Mouse (Mus musculus) stomach, embryonic 16.5 days (tissue): ENCODE measurements around the gene Glt1d1. TPM values are rescaled to one million over a fixed set of nuclear protein-coding genes. Genes with fewer than 3 reads are reported as not detected.

Source experiments
- ATAC-seq: fragments of 200-750 bp; cut with Nextera tagmentation; 2 replicates; pipeline ENCODE4 v1.8.0; 2017; ENCODE audit warnings: moderate number of reproducible peaks, moderate TSS enrichment; ENCODE audit not compliant: insufficient read depth, low FRiP score
- H3K27ac ChIP-seq: fragments of 300-500 bp; sonication (generic); 2 replicates; pipeline ENCODE4 v1.5.1; 2014; ENCODE audit warnings: low read length
- H3K27me3 ChIP-seq: fragments of 300-500 bp; sonication (generic); 2 replicates; pipeline ENCODE4 v1.6.1; 2014; ENCODE audit warnings: low read length, control low read depth, mixed read lengths; ENCODE audit not compliant: control insufficient read depth, insufficient read depth
- H3K36me3 ChIP-seq: fragments of 300-500 bp; sonication (generic); 2 replicates; pipeline ENCODE4 v1.6.1; 2014; ENCODE audit warnings: low read length; ENCODE audit not compliant: control insufficient read depth, insufficient read depth
- H3K4me1 ChIP-seq: fragments of 300-500 bp; sonication (generic); 2 replicates; pipeline ENCODE4 v1.6.1; 2014; ENCODE audit warnings: low read length, control low read depth, mixed read lengths; ENCODE audit not compliant: control insufficient read depth, insufficient read depth
- H3K4me2 ChIP-seq: fragments of 300-500 bp; sonication (generic); 2 replicates; pipeline ENCODE4 v1.6.1; 2014; ENCODE audit warnings: low read depth, low read length, mixed read lengths
- H3K4me3 ChIP-seq: fragments of 300-500 bp; sonication (generic); replicated peaks from 2 replicates; pipeline ENCODE4 v1.5.1; 2014; ENCODE audit warnings: mild to moderate bottlenecking, low read length
- H3K9ac ChIP-seq: fragments of 300-500 bp; sonication (generic); 2 replicates; pipeline ENCODE4 v1.6.1; 2014; ENCODE audit warnings: low read length
- H3K9me3 ChIP-seq: fragments of 300-500 bp; sonication (generic); replicated peaks from 2 replicates; pipeline ENCODE4 v1.6.1; 2016; ENCODE audit warnings: low read length, control low read depth; ENCODE audit not compliant: control insufficient read depth
- WGBS: fragments of 180-500 bp; shearing (Covaris S2); extraction: QIAGEN DNeasy Blood & Tissue Kit; methylation state at CpG from one replicate; pipeline ENCODE4 v1.1.7; 2014; 5-methylcytosine and 5-hydroxymethylcytosine counted together
- polyA plus RNA-seq: library from polyadenylated mRNA; unstranded; fragments of >200 nt; fragmentation: Nextera tagmentation; extraction: Ambion mirVana; gene quantifications from 2 replicates; pipeline ENCODE4 v1.2.1, GENCODE M21; 2015

The Glt1d1 gene
- polyA plus RNA-seq, 1 experiment from 2014 or later, result 0.27 TPM

- no peak for ATAC-seq
Measured at GRCm38 (mm10) chr5:127639635-127640034, 7.6 kb downstream of the Glt1d1 start.

DNA sequence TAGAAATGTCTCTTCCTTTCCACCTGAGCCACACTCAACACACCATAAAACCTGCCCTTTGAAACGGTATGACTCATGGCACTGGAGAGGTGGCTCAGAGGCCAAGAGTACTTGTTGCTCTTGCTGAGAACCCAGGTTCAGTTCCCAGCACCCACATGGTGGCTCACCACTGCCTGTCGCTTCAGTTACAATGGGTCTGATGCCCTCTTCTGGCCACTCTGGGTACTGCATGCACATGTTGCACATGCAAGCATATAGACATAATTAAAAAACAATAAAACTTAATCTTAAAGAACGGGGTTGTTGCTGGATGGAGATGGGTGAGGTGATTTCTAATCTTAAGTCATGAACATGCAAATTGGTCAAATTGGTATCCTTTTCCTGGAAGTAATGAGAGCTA, 8.3 kb downstream of the Glt1d1 start:
- no peak overlapping the region for H3K4me3 ChIP-seq
- H3K27ac ChIP-seq, result no peak overlapping the region
- H3K4me2 ChIP-seq, result no peak overlapping the region
- 90% methylated on average over 3 of the region's 3 CpGs for WGBS
- no peak for ATAC-seq
- H3K9me3 ChIP-seq, result no peaks in the 10 kb centered on the region; the same call in 1 of the 2 replicates
- H3K27me3 ChIP-seq, result no peaks in the 10 kb centered on the region
- no peaks in the 10 kb centered on the region for H3K36me3 ChIP-seq
- no peaks in the 10 kb centered on the region for H3K4me1 ChIP-seq
- no peak overlapping the region for H3K9ac ChIP-seq

More at GRCm38 (mm10) chr5:127639635-127640034, 7.6 kb downstream of the Glt1d1 start:
- Histone ChIP-seq H3K9ac (no peak overlapping the region), H3K4me3 (no peak overlapping the region), H3K36me3 (no peaks in the 10 kb centered on the region), H3K4me1 (no peaks in the 10 kb centered on the region), H3K27me3 (no peaks in the 10 kb centered on the region), H3K27ac (no peak overlapping the region), H3K9me3 (no peaks in the 10 kb centered on the region; the same call in 1 of the 2 replicates), H3K4me2 (no peak overlapping the region)
- WGBS, result 84% methylated on average over 13 of the region's 13 CpGs

- Histone ChIP-seq H3K36me3 (no peaks in the 10 kb centered on the region), H3K4me1 (no peaks in the 10 kb centered on the region), H3K4me3 (no peak overlapping the region), H3K4me2 (no peak overlapping the region), H3K9me3 (no peaks in the 10 kb centered on the region; the same call in 1 of the 2 replicates), H3K27ac (no peak overlapping the region), H3K9ac (no peak overlapping the region), H3K27me3 (no peaks in the 10 kb centered on the region)
- 89% methylated on average over 15 of the region's 15 CpGs for WGBS
- ATAC-seq, result no peak
Measured at GRCm38 (mm10) chr5:127641185-127641958, 9.3 kb downstream of the Glt1d1 start.

- Histone ChIP-seq H3K9ac (no peak overlapping the region), H3K9me3 (no peaks in the 10 kb centered on the region), H3K27ac (no peak overlapping the region), H3K4me1 (no peaks in the 10 kb centered on the region), H3K4me2 (no peak overlapping the region), H3K36me3 (no peaks in the 10 kb centered on the region), H3K4me3 (no peak overlapping the region), H3K27me3 (no peaks in the 10 kb centered on the region)
- WGBS, result 69% methylated on average over 6 of the region's 6 CpGs
- ATAC-seq, result no peak; the same call in 1 of the 2 replicates
Measured at GRCm38 (mm10) chr5:127648046-127648445, 16.0 kb downstream of the Glt1d1 start.

DNA sequence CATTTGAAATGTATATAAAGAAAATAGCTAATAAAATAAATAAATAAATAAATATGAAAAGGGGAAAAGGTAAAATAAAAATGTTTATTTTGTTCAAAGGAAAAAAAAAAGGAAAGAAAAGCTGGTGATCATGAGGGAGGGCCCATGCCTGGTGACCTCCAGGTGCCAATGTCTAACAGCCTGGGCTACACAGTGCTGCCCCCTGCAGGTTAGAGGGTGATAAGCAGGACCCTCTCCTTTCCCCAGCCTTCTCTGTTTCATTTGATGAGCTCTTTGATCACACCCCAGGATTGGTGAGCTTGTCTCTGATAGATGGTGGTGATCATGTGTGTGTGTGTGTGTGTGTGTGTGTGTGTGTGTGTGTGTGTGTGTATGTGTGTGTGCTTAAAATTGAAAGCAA, 17.0 kb downstream of the Glt1d1 start:
- Histone ChIP-seq H3K9ac (no peak overlapping the region), H3K9me3 (no peaks in the 10 kb centered on the region), H3K27me3 (no peaks in the 10 kb centered on the region), H3K4me2 (no peak overlapping the region), H3K4me3 (no peak overlapping the region), H3K27ac (no peak overlapping the region), H3K36me3 (no peaks in the 10 kb centered on the region), H3K4me1 (no peaks in the 10 kb centered on the region)
- no peak for ATAC-seq

- WGBS, result 76% methylated on average over 2 of the region's 2 CpGs
- 0 out of 2 replicates have a peak, but pooled peaks cover 3% of the 10 kb centered on the region for H3K9me3 ChIP-seq
Measured at GRCm38 (mm10) chr5:127658257-127658656, 26.2 kb downstream of the Glt1d1 start.

DNA sequence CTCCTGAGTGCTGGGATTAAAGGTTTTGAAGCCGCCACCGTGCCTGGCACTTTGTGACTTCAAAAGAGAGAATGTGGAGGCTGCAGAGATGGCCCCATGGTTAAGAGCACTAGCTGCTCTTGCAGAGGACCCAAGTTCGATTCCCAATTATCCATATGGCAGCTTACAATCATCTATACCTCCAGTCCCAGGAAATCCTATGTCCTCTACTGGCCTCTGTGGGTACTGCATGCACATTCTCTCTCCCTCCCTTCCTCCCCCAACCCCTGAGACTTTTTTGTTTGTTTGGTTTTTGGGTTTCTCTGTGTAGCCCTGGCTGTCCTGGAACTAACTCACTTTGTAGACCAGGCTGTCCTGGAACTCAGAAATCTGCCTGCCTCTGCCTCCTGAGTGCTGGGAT, 27.2 kb downstream of the Glt1d1 start:
- WGBS, result 78% methylated on average over 3 of the region's 3 CpGs
- no peak for ATAC-seq

More at GRCm38 (mm10) chr5:127658257-127658656, 26.2 kb downstream of the Glt1d1 start:
- ATAC-seq, result no peak
- H3K27me3 ChIP-seq, result no peaks in the 10 kb centered on the region
- no peaks in the 10 kb centered on the region for H3K4me1 ChIP-seq
- no peak overlapping the region for H3K4me3 ChIP-seq
- no peak overlapping the region for H3K27ac ChIP-seq
- H3K9ac ChIP-seq, result no peak overlapping the region
- H3K4me2 ChIP-seq, result no peak overlapping the region
- no peaks in the 10 kb centered on the region for H3K36me3 ChIP-seq

GRCm38 (mm10) chr5:127660267-127660666, 28.2 kb downstream of the Glt1d1 start:
- H3K9me3 ChIP-seq, result 0 out of 2 replicates have a peak, but pooled peaks cover 3% of the 10 kb centered on the region
- no peak overlapping the region for H3K9ac ChIP-seq
- no peaks in the 10 kb centered on the region for H3K27me3 ChIP-seq
- H3K36me3 ChIP-seq, result no peaks in the 10 kb centered on the region
- no peaks in the 10 kb centered on the region for H3K4me1 ChIP-seq
- H3K4me2 ChIP-seq, result no peak overlapping the region
- no peak for ATAC-seq
- WGBS, result 76% methylated on average over 5 of the region's 5 CpGs
- no peak overlapping the region for H3K4me3 ChIP-seq
- no peak overlapping the region for H3K27ac ChIP-seq

More for the DNA sequence above, 27.2 kb downstream of the Glt1d1 start:
- H3K27ac ChIP-seq, result no peak overlapping the region
- H3K27me3 ChIP-seq, result no peaks in the 10 kb centered on the region
- no peak overlapping the region for H3K9ac ChIP-seq
- H3K4me1 ChIP-seq, result no peaks in the 10 kb centered on the region
- no peak overlapping the region for H3K4me2 ChIP-seq
- no peaks in the 10 kb centered on the region for H3K36me3 ChIP-seq
- H3K4me3 ChIP-seq, result no peak overlapping the region
- H3K9me3 ChIP-seq, result 0 out of 2 replicates have a peak, but pooled peaks cover 3% of the 10 kb centered on the region

- Histone ChIP-seq H3K4me3 (no peak overlapping the region), H3K9me3 (0 out of 2 replicates have a peak, but pooled peaks cover 3% of the 10 kb centered on the region), H3K36me3 (no peaks in the 10 kb centered on the region), H3K4me1 (no peaks in the 10 kb centered on the region), H3K9ac (no peak overlapping the region), H3K27me3 (no peaks in the 10 kb centered on the region), H3K27ac (no peak overlapping the region), H3K4me2 (no peak overlapping the region)
- 77% methylated on average over 5 of the region's 5 CpGs for WGBS
- ATAC-seq, result no peak
Measured at GRCm38 (mm10) chr5:127660979-127661378, 28.9 kb downstream of the Glt1d1 start.
